Mouse (Mus musculus) lung, embryonic 16.5 days (tissue): ENCODE results near the gene Fnbp1. TPM values are rescaled to one million over a fixed set of nuclear protein-coding genes. Genes with fewer than 3 reads are reported as not detected.

Experiments
- ATAC-seq: fragments of 200-750 bp; cut with Nextera tagmentation; 2 replicates; pipeline ENCODE4 v1.8.0; 2017; ENCODE audit warnings: low read depth, mild to moderate bottlenecking, moderate library complexity
- H3K27ac ChIP-seq: fragments of 300-500 bp; sonication (generic); 2 replicates; pipeline ENCODE4 v1.5.1; 2014; ENCODE audit warnings: mild to moderate bottlenecking, control low read depth, low read length
- H3K27me3 ChIP-seq: fragments of 300-500 bp; sonication (generic); 2 replicates; pipeline ENCODE4 v1.6.1; 2014; ENCODE audit warnings: low read depth, low read length, mixed read lengths; ENCODE audit not compliant: control insufficient read depth, insufficient read depth
- H3K36me3 ChIP-seq: fragments of 300-500 bp; sonication (generic); 2 replicates; pipeline ENCODE4 v1.6.1; 2014; ENCODE audit warnings: low read length; ENCODE audit not compliant: control insufficient read depth, insufficient read depth
- H3K4me1 ChIP-seq: fragments of 300-500 bp; sonication (generic); replicated peaks from 2 replicates; pipeline ENCODE4 v1.6.1; 2014; ENCODE audit warnings: low read length, mixed read lengths; ENCODE audit not compliant: control insufficient read depth, insufficient read depth
- H3K4me2 ChIP-seq: fragments of 300-500 bp; sonication (generic); 2 replicates; pipeline ENCODE4 v1.6.1; 2014; ENCODE audit warnings: low read depth, low read length, control low read depth
- H3K4me3 ChIP-seq: fragments of 300-500 bp; sonication (generic); 2 replicates; pipeline ENCODE4 v1.5.1; 2014; ENCODE audit warnings: mild to moderate bottlenecking, low read length, control low read depth
- H3K9ac ChIP-seq: fragments of 300-500 bp; sonication (generic); 2 replicates; pipeline ENCODE4 v1.6.1; 2014; ENCODE audit warnings: low read length, control low read depth
- H3K9me3 ChIP-seq: fragments of 300-500 bp; sonication (generic); 2 replicates; pipeline ENCODE4 v1.6.1; 2016; ENCODE audit warnings: low read length; ENCODE audit not compliant: control insufficient read depth
- WGBS: fragments of 180-500 bp; shearing (Covaris S2); extraction: QIAGEN DNeasy Blood & Tissue Kit; methylation state at CpG from one replicate; pipeline ENCODE4 v1.1.7; 2014; 5-methylcytosine and 5-hydroxymethylcytosine counted together
- polyA plus RNA-seq: library from polyadenylated mRNA; unstranded; fragments of >200 nt; fragmentation: Nextera tagmentation; extraction: Ambion mirVana; gene quantifications from 2 replicates; pipeline ENCODE4 v1.2.1, GENCODE M21; 2015

Fnbp1 gene
- polyA plus RNA-seq, 1 experiment from 2014 or later, result 18.1 TPM

DNA sequence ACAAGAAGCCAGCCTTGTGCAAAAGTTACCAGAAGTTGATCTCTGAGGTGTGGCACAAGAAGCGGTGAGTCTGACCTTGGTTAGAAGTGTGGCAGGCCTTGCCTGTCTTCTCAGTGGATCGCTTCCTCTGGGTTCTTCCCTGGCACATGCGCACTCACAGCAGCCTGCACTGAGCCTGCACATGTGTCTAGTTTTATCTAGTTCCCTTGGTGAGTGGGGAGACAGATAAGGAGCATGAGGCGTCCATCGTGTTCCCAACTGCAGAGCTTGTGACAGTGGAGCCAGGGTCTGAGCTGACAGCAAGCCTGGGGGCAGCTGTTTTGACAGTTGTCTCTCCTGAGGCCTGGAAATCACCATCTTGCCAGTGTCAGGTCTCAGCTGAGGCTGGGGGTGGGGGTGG is 135.4 kb downstream of the Fnbp1 start:
- Histone ChIP-seq H3K4me1 (peaks cover 3% of the 10 kb centered on the region; the same call in 1 of the 2 replicates), H3K9me3 (no peaks in the 10 kb centered on the region), H3K27me3 (no peaks in the 10 kb centered on the region), H3K4me2 (no peak overlapping the region), H3K36me3 (no peaks in the 10 kb centered on the region; the same call in 1 of the 2 replicates), H3K4me3 (no peak overlapping the region), H3K9ac (no peak overlapping the region), H3K27ac (no peak overlapping the region)
- 0 out of 2 replicates have a peak, but pooled peaks have one; percentile 31 for ATAC-seq
- WGBS, result 56% methylated on average over 5 of the region's 5 CpGs

DNA sequence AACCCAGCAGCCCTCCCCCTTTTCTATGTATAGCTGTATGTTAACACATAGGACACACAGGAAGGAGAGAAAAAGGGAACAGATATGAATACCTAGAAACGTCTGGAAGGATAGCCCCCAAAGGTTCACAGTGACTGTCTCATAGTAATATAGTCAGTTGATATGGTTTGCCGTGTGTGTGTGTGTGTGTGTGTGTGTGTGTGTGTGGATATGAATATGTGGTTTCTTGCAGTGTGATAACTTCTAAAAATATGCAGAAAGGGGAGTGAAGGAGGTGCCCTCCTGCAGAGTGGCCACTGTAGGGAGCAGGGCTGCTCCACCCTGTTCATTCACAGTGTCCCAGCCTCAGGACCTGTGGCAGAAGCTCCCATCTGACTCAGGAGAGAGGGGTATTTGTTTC is 136.4 kb downstream of the Fnbp1 start:
- Histone ChIP-seq H3K9ac (no peak overlapping the region), H3K4me1 (peaks cover 3% of the 10 kb centered on the region; the same call in 1 of the 2 replicates), H3K36me3 (no peaks in the 10 kb centered on the region; the same call in 1 of the 2 replicates), H3K27me3 (no peaks in the 10 kb centered on the region), H3K27ac (no peak overlapping the region), H3K9me3 (no peaks in the 10 kb centered on the region), H3K4me2 (no peak overlapping the region), H3K4me3 (no peak overlapping the region)
- WGBS, result 59% methylated on average over 2 of the region's 2 CpGs
- no peak for ATAC-seq

DNA sequence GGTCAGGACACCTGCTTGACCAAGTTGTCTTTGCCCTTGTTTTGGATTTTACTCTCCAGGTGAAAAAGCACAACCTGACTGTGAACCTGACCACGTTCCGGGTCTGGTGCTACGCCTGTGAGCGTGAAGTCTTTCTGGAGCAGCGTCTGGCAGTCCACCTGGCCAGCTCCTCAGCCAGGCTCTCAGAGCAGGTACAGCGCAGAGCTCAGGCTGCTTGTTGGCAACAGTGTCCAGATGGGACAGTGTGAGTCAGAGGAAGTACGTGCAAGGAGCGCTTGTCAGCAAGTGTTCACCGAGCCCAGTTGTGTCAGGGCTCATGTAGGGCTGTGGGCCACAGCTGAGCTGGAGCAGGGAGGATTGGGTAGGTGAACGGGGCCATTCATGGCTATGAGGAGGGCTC is 139.0 kb downstream of the Fnbp1 start:
- no peaks in the 10 kb centered on the region; the same call in 1 of the 2 replicates for H3K36me3 ChIP-seq

DNA sequence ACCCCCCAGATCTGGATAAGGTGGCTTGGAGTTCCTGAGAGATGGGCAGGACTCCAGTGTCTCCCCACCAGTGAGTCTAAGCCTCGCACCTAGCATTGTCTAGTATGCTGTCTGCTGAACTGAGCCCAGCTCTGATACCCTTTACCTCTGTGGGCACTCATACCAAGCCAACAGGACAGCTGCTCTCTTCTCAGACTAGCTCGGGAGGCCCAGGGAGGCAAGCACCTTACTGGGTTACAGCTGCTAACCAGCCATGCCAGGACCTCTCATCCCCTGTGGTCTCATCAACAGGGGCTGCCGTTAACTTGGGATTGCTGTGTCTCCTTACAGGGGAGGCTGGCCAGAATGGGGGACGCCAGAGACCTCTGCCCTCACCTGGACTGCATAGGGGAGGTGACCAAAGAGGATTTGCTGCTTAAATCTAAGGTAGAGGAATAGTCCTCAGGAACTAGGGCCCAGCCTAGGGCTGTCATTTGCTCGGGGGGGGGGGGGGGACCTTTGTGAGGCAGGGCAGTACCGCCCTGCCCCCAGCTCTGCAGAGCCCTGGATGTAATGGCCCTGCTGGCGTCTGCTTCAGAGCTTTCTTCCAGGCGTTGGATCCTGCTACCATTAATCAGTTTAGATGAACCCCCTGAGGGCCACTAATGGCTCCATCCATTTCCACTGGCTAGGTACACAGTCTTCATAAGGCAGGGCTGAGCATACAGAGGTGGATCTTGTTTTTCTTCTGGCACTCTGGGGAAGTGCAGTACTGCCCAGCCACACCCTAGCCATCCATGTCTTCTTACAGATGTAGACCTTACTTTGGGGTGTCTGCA is 143.2 kb downstream of the Fnbp1 start:
- Histone ChIP-seq H3K4me1 (peaks cover 5% of the 10 kb centered on the region; the same call in 1 of the 2 replicates), H3K9me3 (no peaks in the 10 kb centered on the region), H3K4me3 (no peak overlapping the region), H3K4me2 (no peak overlapping the region), H3K36me3 (no peaks in the 10 kb centered on the region; the same call in 1 of the 2 replicates), H3K9ac (no peak overlapping the region), H3K27me3 (no peaks in the 10 kb centered on the region), H3K27ac (no peak overlapping the region)
- 63% methylated on average over 8 of the region's 8 CpGs for WGBS
- ATAC-seq, result no peak

More for the DNA sequence above, 139.0 kb downstream of the Fnbp1 start:
- Histone ChIP-seq H3K27me3 (no peaks in the 10 kb centered on the region), H3K9ac (no peak overlapping the region), H3K4me3 (no peak overlapping the region), H3K4me1 (peaks cover 3% of the 10 kb centered on the region; the same call in 1 of the 2 replicates), H3K27ac (no peak overlapping the region), H3K4me2 (no peak overlapping the region), H3K9me3 (no peaks in the 10 kb centered on the region)
- no peak for ATAC-seq
- WGBS, result 90% methylated on average over 10 of the region's 10 CpGs

DNA sequence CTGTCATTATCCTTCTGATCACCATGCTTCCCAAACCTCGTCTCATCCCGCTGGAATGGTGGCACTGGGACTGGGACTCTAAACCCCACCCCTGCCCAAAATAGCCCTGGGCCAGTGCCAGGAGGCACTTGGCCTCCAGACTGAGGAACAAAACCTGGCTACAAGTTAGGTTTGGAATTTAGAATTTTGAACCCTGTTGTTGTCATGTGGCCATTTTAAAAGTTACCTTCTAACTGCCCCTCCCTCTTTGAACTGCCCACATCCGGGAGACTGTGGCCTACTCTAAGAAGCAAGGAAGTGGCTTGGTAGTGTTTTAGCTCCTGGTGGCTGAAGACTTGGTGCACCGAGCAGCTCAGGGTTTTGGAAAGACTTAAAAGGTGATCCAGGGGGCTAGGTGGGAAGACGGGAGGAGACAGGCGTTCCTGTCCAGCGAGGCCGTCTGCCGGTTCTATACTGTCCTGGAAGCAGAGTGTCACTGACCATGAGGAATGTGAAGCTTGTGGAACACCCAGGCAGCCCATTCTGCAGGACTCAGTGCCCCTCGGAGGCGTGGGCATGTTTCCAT is 146.3 kb downstream of the Fnbp1 start:
- H3K4me2 ChIP-seq, result no peak overlapping the region
- ATAC-seq, result no peak; the same call in 1 of the 2 replicates
- H3K27ac ChIP-seq, result no peak overlapping the region
- peaks cover 5% of the 10 kb centered on the region; the same call in 1 of the 2 replicates for H3K4me1 ChIP-seq
- H3K36me3 ChIP-seq, result no peaks in the 10 kb centered on the region
- 73% methylated on average over 11 of the region's 11 CpGs for WGBS
- no peaks in the 10 kb centered on the region for H3K9me3 ChIP-seq
- H3K4me3 ChIP-seq, result no peak overlapping the region
- no peaks in the 10 kb centered on the region for H3K27me3 ChIP-seq
- no peak overlapping the region for H3K9ac ChIP-seq

DNA sequence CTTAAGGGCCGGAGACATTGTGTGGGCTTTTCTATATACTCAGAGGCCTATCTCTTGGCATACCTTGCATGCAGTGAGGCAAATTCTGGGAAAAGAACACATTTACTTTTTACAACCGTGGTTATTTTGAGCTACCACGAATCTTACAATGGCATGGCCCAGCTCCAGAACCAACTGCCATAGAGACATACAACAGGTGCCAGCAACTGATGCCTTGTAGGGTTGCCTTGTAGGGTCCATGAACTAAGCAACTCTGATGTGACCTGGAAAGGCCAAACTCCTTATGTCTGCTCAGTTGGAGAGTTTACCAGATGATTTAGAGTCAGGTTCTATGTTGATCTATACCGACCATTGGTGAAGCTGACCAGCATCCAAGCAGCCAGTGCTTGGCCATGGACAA is 147.0 kb downstream of the Fnbp1 start:
- H3K4me2 ChIP-seq, result no peak overlapping the region
- ATAC-seq, result no peak
- 90% methylated on average over 4 of the region's 4 CpGs for WGBS
- no peak overlapping the region for H3K9ac ChIP-seq
- H3K27me3 ChIP-seq, result no peaks in the 10 kb centered on the region
- peaks cover 5% of the 10 kb centered on the region; the same call in 1 of the 2 replicates for H3K4me1 ChIP-seq
- no peak overlapping the region for H3K27ac ChIP-seq
- no peaks in the 10 kb centered on the region for H3K36me3 ChIP-seq
- H3K4me3 ChIP-seq, result no peak overlapping the region
- H3K9me3 ChIP-seq, result no peaks in the 10 kb centered on the region

DNA sequence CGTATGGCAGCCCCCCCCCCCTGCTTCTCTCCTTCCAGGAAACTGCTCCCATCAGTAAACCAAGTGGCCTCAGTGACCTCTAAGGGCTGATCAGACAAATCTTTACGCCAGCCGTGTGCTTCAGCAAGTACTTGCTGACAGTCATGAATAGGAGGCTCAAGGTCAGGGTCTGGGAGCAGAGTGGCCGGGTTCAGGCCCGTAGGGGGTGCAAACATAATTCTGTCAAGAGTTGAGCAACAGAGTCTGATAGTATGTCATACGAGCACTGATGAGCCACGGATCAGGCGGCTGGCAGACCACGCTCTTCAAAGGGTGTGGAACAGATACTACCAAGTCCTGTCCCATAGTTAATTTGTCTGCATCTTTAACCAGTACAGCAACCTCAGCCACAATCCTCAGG is 151.6 kb downstream of the Fnbp1 start:
- H3K36me3 ChIP-seq, result no peaks in the 10 kb centered on the region
- 0 out of 2 replicates have a peak, but pooled peaks cover 2% of the 10 kb centered on the region for H3K4me1 ChIP-seq
- no peak for ATAC-seq
- WGBS, result 79% methylated on average over 9 of the region's 9 CpGs
- H3K9me3 ChIP-seq, result no peaks in the 10 kb centered on the region
- H3K4me2 ChIP-seq, result no peak overlapping the region
- H3K9ac ChIP-seq, result no peak overlapping the region
- H3K27me3 ChIP-seq, result no peaks in the 10 kb centered on the region
- no peak overlapping the region for H3K4me3 ChIP-seq
- H3K27ac ChIP-seq, result no peak overlapping the region

DNA sequence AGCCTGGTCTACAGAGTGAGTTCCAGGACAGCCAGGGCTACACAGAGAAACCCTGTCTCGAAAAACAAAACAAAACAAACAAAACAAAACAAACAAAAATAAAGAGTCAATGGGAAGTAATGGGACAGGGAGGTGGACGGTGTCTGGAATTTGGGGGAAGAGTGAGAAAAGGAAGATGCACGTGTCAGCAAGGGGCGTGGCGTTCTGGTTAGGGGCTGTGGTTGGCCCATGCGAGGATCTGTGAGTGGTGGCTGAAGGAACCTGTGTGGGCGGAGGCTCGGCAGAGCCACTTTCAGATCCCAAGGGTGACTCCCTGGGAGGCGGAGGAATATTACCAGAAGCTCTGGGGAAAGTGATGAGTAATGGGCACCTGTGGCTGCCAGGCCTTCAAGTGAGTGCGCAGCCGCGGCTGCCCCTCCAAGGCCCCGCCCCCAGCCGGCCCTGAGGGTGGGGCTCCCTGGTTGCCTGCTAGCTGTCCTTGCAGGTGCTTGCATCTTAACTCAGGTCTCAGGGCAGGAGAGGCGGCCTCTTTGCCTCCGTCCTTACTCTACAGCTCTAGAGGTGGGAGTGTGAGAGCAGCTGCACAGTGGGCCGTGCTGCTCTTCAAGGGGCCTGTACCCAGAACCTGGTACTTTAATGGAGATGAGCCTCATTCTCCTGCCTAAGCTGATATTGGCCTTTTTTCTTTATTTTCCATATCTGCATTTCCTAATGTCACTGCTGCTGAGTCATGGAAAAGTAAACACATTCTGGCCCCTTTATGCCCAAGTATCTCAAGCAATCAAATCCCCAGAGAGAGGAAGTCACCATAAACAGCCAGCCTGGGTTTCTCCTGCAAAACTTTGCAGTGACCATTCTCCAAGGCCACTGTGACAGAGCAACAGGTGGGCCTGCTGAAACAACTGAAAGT is 156.4 kb downstream of the Fnbp1 start:
- Histone ChIP-seq H3K4me3 (no peak overlapping the region), H3K36me3 (no peaks in the 10 kb centered on the region), H3K4me2 (no peak overlapping the region), H3K9me3 (no peaks in the 10 kb centered on the region), H3K9ac (no peak overlapping the region), H3K4me1 (peaks cover 12% of the 10 kb centered on the region), H3K27me3 (no peaks in the 10 kb centered on the region), H3K27ac (no peak overlapping the region)
- 20% methylated on average over 17 of the region's 17 CpGs for WGBS
- ATAC-seq, result no peak
